Mouse (Mus musculus) heart, postnatal 25 days (tissue): ENCODE data around the gene Rbpjl. TPM values are rescaled to one million over a fixed set of nuclear protein-coding genes. Genes with fewer than 3 reads are reported as not detected.

Source experiments
- DNase-seq: peaks from one replicate; pipeline ENCODE4 v3.0.0; 2022; ENCODE audit warnings: low spot score
- intact Hi-C: fragments of 180-260 bp; cut with DNase I; formaldehyde crosslinking; loops from one replicate; pipeline ENCODE4 v1.15.1; 2025
- total RNA-seq, 2 experiments: library from RNA; stranded (reverse); gene quantifications; 2 replicates each; pipeline ENCODE4 v1.2.3; 2021

Gene Rbpjl
- total RNA-seq, 2 experiments from 2014 or later, result not detected

DNA sequence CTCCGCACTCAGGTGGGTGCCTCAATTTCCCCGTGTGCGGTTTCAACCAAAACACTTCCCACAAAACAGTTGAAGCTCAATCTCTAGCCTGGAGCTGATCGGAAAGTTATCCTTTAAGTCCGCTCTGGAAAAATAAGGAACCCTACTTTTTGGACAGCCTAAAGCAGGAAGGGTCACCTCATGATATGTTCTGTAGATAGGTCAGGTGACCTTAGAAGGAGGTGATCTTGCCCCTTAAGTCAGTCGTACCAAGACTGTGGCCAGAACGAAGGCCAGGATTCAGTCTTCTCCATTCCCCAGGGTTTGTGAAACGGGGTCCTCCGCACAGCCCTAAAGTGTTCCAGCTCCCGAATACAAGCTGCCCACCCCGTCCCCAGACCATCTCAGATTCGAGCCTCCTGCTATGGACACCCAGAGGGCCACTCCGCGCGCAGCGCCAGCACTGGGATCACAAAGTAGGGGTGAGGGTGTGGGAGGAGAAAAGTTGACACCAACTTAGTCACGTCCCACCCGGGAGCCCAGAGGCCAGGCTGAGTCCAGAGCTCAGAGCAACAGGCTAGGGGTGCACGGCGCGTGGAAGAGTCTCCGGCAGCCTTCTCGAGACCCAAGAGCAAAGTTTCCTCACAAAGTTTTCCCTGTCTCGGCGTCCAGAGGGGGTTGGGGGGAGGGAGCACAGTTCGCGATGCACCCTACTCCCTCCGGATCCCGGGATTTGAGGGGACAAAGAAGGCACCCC is 39.5 kb downstream of the Rbpjl start:
- DNase-seq, result peak; percentile 34
- intact Hi-C loops, result no loop called here

- intact Hi-C loops, result no loop called here
- DNase-seq, result peak; percentile 77
Observed at GRCm38 (mm10) chr2:164443051-164443437, 40.1 kb downstream of the Rbpjl start.

GRCm38 (mm10) chr2:164443460-164444000 is 40.6 kb downstream of the Rbpjl start, which contains the start of gene Sdc4:
TSS of gene Sdc4 (minus strand) at chr2:164443887.
- DNase-seq, result no peak
- intact Hi-C loops, result no loop called here

DNA sequence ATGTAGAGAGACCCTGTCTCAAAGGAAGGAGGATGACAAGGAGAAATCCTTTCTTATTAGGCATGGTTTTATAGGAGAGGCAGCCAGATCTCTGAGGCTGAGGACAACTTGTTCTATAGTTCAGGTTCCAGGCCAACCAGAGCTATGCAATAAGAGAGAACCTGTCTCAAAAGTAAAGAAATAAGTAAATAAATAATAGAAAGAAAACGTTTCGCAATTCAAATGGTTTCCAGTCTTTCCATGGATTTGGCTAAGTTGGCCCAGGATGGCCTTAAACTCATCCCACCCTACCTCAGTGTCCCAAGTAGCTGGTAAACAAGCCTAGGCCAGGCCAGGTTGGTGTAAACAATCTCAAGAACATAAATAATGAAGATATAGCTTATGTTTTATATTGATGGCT is 41.8 kb downstream of the Rbpjl start:
- no peak for DNase-seq
- intact Hi-C loops, result no loop called here

DNA sequence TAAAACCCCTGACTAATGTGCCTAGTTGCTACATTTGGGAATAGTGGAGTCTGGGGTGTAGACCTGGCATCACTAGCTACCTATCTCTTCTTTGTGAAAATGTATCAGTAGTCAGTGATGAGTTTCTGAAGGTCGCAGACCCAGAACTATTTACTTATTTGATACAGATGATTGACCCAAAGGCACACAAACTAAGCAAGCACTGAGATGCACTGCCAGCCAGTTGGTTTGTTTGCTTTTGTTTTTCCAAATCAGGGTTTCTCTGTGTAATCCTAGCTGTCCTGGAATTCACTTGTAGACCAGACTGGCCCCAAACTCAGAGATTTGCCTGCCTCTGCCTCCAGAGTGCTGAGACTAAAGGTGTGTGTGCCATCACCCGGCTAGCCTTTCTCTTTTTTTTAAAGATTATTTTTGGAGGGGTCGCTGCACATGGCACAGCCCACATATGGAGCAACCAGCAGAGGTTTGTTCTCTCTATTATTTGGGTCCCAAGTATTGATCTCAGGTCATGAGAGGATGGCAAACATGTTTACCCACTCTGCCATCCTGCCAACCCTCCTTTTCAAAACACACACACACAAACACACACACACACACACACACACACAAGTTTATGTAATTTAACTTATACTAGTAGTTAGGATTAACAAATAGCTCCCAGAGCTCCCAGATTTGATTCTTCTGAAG is 42.6 kb downstream of the Rbpjl start:
- intact Hi-C loops, result no loop called here

GRCm38 (mm10) chr2:164446086-164446469 is 43.1 kb downstream of the Rbpjl start:
- intact Hi-C loops, result no loop called here
- DNase-seq, result no peak

More for the DNA sequence above, 42.6 kb downstream of the Rbpjl start:
- DNase-seq, result no peak

GRCm38 (mm10) chr2:164448140-164448539 is 45.2 kb downstream of the Rbpjl start:
- DNase-seq, result no peak
- intact Hi-C loops, result no loop called here

- no peak for DNase-seq
- intact Hi-C loops, result no loop called here
Observed at GRCm38 (mm10) chr2:164448921-164449320, 46.0 kb downstream of the Rbpjl start.

GRCm38 (mm10) chr2:164449341-164450042 is 46.6 kb downstream of the Rbpjl start:
- DNase-seq, result no peak
- intact Hi-C loops, result no loop called here

DNA sequence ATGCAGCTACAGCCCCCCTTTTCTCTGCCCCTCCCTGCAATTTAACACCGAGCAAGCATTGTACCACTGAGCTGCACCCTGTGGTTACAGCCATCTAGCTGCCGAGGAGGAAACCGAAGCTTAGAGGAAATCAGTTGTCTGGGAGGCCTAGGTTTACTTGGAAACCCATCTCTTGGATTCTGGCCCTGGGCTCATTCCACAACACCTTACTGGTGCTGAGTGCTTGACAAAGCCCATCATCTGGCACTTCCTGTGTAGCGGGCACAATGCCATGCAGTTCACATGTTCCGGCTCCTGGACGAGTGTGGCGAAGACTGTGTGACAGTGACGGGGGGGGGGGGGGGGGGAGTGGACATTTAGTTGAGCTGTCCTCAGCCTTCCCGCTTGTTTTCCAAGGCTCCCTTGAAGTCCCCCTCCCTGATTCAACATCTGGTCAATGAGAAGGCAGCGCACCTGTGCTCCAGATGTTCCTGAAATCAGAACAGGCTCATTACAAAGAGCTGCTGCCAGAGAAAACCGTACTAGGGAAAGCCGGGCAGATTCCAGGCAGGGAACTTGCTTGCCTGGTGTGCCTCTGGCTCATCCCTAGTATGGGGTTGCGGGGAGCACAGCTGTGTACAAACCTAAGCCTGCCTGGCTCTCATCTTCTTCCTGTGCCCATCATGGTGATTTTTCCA is 49.2 kb downstream of the Rbpjl start:
- intact Hi-C loops, result no loop called here

DNA sequence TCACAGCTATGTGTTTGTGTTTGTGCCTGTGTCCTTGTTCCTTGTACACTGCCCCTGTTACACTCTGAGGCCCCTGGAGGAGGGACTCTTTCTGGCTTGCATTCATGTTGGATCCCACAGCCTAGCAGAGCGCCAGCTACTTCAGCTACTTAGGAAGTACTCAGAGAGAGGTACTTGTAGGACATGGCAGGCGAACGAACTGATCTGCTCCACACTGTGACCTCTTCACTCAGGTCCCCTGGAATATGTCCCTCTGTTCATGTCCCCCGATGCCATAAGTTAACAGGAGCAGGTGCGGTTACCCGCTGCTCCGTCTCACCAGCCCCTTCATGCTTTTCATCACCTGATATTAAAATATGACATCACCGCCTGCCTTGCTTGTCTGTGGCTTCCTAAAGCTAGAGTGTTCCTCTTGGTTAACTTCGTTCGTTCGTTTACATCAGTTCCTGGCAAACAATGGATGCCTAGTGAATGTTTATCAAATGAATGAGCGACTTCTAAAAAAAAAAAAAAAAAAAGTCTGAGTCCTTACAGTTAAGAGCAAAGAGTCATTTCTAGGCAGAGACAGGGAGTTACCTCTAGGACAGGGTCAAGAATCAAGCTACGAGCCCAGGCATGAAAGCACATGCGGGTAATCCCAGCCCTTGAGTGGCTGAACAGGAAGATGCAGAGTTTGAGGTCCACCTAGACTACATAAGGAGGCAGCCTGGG is 50.3 kb downstream of the Rbpjl start:
- intact Hi-C loops, result no loop called here
- DNase-seq, result peak; percentile 19

More for the DNA sequence above, 49.2 kb downstream of the Rbpjl start:
- DNase-seq, result peak; percentile 23

DNA sequence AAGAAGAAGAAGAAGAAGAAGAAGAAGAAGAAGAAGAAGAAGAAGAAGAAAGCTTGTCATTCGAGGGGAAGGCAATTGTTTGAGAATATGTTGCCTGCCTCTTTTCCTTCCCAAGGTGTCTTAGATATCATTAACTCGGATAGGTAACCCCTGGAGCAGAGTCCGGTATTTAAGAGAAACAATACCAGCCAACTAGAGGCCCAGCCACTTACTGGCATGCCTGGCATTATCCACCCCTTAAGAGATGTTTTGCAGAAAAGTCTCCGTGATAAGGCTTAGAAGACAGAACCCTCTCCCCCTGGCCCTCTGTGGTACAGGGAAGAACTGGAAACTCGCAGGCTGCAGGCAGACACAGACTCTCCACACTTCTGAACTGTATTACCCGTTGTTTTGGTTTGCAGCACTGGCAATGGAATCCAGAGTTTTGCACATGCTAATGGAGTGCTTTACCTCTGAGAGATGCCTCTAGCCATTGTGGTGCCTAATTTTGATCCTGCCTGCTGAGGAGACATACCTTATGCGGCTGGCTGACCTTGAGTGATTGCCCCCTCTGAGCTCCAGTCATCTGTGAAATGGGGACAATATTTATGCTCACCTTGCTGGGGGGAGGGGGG is 51.1 kb downstream of the Rbpjl start:
- DNase-seq, result no peak
- intact Hi-C loops, result no loop called here

GRCm38 (mm10) chr2:164454846-164455245 is 51.9 kb downstream of the Rbpjl start:
- peak; percentile 84 for DNase-seq
- intact Hi-C loops, result no loop called here

DNA sequence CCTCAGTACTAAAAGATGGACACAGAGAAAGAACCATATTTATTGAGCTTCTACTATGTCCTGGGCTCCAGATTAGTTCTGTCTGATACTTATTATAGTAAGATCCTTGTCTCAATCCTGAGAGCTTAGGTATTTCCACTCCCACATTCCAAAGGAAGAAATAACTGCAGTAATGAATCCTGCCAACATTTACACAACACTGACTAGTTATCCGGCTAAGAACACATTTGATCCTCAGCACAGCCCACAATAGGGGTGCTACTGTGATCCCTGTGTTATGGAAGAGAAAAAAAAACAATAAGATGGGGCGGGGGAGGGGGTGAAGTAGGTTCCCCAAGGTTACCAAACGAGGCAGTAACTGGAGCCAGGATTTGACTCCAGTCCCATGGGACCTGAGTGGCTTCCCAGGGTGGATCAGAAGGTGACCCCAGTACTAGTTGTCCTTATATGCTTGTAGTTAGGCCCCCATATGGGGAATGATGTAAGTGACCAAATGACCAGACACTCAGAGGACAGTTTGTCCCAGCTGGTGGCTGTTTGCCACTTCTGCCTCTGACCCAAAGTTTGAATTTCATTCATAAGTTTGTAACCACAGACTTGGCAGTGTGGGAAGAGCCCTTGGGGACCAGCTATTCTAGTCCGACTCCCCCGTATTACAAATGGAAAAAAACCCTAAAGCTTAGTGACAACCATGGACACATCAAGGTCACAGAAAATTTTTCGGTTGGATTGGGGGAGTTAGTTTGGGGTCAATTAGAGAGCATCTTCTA is 52.7 kb downstream of the Rbpjl start:
- intact Hi-C loops, result no loop called here
- DNase-seq, result peak; percentile 73

DNA sequence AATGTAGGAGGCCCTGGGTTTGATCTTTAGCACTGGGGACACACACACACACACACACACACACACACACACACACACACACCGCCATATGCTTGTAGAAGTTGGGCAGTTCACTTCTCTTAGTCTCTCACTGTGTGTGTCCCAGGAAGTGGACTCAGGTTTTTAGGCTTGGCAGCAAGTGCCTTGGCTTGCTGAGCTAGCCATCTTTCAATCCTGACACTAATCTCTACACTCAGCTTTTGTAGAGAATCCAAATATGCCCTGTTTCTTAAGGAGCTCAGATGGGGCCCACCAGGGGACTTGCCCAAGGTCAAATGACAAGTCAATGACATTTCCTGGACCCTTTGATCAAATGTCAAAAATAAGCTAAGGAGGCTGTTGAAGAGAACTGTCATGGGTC is 53.5 kb downstream of the Rbpjl start:
- DNase-seq, result no peak

DNA sequence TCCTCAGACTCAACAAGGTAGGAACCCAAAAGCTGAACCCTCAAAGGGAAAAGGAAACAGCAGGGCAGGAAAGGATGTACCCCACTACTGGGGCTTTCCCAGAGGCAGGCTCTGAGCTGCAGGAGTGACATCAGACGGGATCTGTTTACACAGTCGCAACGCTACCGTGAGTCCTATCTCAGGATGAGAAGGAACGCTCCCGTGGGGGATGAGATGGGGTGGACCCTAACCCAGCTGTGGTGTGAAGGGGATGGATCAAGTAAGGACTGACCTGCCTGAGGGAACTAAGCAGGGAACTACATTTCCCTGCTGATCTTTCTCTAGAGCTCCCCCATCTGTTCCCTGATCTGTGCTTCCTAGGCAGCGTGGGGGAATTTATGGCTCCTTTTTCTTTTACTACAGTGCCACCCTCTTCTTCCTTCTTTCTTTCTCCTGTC is 53.9 kb downstream of the Rbpjl start, which contains the start of gene Sys1:
Gene Sys1, plus strand, starts transcription at position 101 of the 437 bp plus-strand sequence.
- intact Hi-C loops, result no loop called here
- no peak for DNase-seq

More for the DNA sequence above, 53.5 kb downstream of the Rbpjl start:
- intact Hi-C loops, result no loop called here

- DNase-seq, result no peak
- intact Hi-C loops, result loop anchor here (2.0 kb wide), 1 partner anchor 41 kb away; no protein-coding TSS in a partner anchor
Observed at GRCm38 (mm10) chr2:164457942-164458341, 55.0 kb downstream of the Rbpjl start.

DNA sequence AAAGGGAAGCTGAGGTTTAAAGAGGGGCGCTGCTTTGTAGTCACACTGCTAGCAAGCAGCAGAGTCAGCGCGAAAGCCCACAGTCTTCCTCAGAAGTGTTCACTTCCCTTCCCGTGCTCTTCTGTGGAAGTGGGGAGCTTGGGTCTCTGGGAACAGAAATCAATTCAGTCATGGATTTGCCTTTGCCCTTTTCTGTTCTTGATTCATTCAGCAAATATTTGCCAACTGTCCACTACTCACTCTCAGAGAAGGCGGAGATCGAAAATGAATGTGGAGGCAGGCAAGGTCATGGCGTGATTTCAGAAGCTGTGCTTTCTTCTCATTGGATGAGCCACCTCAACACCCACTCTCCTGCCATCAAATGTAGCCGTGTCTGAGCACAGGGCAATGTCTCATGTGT is 55.6 kb downstream of the Rbpjl start:
- intact Hi-C loops, result loop anchor here (2.0 kb wide), 1 partner anchor 42 kb away; no protein-coding TSS in a partner anchor
- no peak for DNase-seq
